Mouse (Mus musculus) myocyte (in vitro differentiated cells): ENCODE results near the gene Gm20388. TPM values are rescaled to one million over a fixed set of nuclear protein-coding genes. Genes with fewer than 3 reads are reported as not detected.

Experiments
- H3K27me3 ChIP-seq: one replicate; pipeline ENCODE4 v1.6.1; 2011; ENCODE audit not compliant: control insufficient read depth, insufficient read depth, insufficient read length
- H3K36me3 ChIP-seq: one replicate; pipeline ENCODE4 v1.6.1; 2011; ENCODE audit not compliant: control insufficient read depth, insufficient read depth
- H3K4me2 ChIP-seq: one replicate; pipeline ENCODE4 v1.6.1; 2011; ENCODE audit warnings: low read depth, control low read depth
- H3K4me3 ChIP-seq: one replicate; pipeline ENCODE4 v1.5.1; 2011; ENCODE audit warnings: mild to moderate bottlenecking, control low read depth, moderate library complexity
- H3K79me2 ChIP-seq: one replicate; pipeline ENCODE4 v1.6.1; 2011; ENCODE audit not compliant: control insufficient read depth, insufficient read depth
- H3ac ChIP-seq: one replicate; pipeline ENCODE4 v1.6.1; 2011; ENCODE audit not compliant: control insufficient read depth, insufficient read length
- CEBPB ChIP-seq: IDR thresholded peaks from 2 replicates; pipeline ENCODE4 v1.6.1; 2011; ENCODE audit warnings: mild to moderate bottlenecking, moderate library complexity; ENCODE audit not compliant: poor library complexity, insufficient read depth, severe bottlenecking
- E2F4 ChIP-seq: IDR thresholded peaks from one replicate; pipeline ENCODE4 v1.6.1; 2011; ENCODE audit warnings: mild to moderate bottlenecking, control low read depth, moderate library complexity; ENCODE audit not compliant: insufficient read depth
- MAX ChIP-seq: IDR thresholded peaks from one replicate; pipeline ENCODE4 v1.6.1; 2011; ENCODE audit warnings: low read depth, mild to moderate bottlenecking, control low read depth
- MYOD1 ChIP-seq, 3 experiments: IDR thresholded peaks; one replicate each; pipeline ENCODE4 v1.6.1; 2011; ENCODE audit warnings: control low read depth in 2 of 3, low read depth in 2 of 3, mild to moderate bottlenecking in 2 of 3, moderate library complexity in 1 of 3; ENCODE audit not compliant: insufficient read length in 2 of 3, control insufficient read depth in 1 of 3
- MYOG ChIP-seq, 3 experiments: IDR thresholded peaks; one replicate each; pipeline ENCODE4 v1.6.1; 2011; ENCODE audit warnings: control low read depth in 2 of 3, low read depth in 2 of 3, mild to moderate bottlenecking in 2 of 3; ENCODE audit not compliant: insufficient read length in 2 of 3, control insufficient read depth in 1 of 3, insufficient read depth in 1 of 3
- POLR2A ChIP-seq: IDR thresholded peaks from one replicate; pipeline ENCODE4 v1.6.1; 2011; ENCODE audit warnings: low read depth, mild to moderate bottlenecking, control low read depth, moderate library complexity; ENCODE audit not compliant: insufficient read length
- POLR2AphosphoS2 ChIP-seq: IDR thresholded peaks from one replicate; pipeline ENCODE4 v1.6.1; 2011; ENCODE audit warnings: low read depth, control low read depth; ENCODE audit not compliant: insufficient read length
- REST ChIP-seq: IDR thresholded peaks from one replicate; pipeline ENCODE4 v1.6.1; 2011; ENCODE audit warnings: mild to moderate bottlenecking, control low read depth, moderate library complexity; ENCODE audit not compliant: insufficient read depth, insufficient read length
- SRF ChIP-seq: IDR thresholded peaks from one replicate; pipeline ENCODE4 v1.6.1; 2011; ENCODE audit warnings: low read depth; ENCODE audit not compliant: control insufficient read depth, insufficient read length
- TCF12 ChIP-seq: IDR thresholded peaks from one replicate; pipeline ENCODE4 v1.6.1; 2011; ENCODE audit warnings: mild to moderate bottlenecking, control low read depth; ENCODE audit not compliant: poor library complexity, insufficient read depth, severe bottlenecking
- TCF3 ChIP-seq: IDR thresholded peaks from one replicate; pipeline ENCODE4 v1.6.1; 2011; ENCODE audit warnings: low read depth, control low read depth; ENCODE audit not compliant: insufficient read length
- USF1 ChIP-seq: IDR thresholded peaks from one replicate; pipeline ENCODE4 v1.6.1; 2011; ENCODE audit warnings: low read depth, mild to moderate bottlenecking, control low read depth, moderate library complexity
- polyA plus RNA-seq: library from polyadenylated mRNA; unstranded; fragments of >200 nt; fragmentation: generic; extraction: Trizol; gene quantifications from one replicate; pipeline ENCODE4 v1.2.1, GENCODE M21; 2012; ENCODE audit warnings: missing spikeins

Gene Gm20388
- polyA plus RNA-seq, 1 experiment = 15.3 TPM

- H3K79me2 ChIP-seq = no peaks in the 10 kb centered on the region
- no peak overlapping the region for H3ac ChIP-seq
- TF ChIP-seq POLR2A (no peak), TCF3 (no peak), E2F4 (no peak), MYOG (IDR thresholded peaks at IDR 0.05; ENCODE audit: control insufficient read depth in 1 of 3, insufficient read depth in 1 of 3, insufficient read length in 2 of 3, low read depth in 2 of 3) (no peak), MYOD1 (IDR thresholded peaks at IDR 0.05; ENCODE audit: control insufficient read depth in 1 of 3, insufficient read length in 2 of 3, low read depth in 2 of 3) (no peak), MAX (no peak), SRF (no peak), TCF12 (no peak), CEBPB (no peak), POLR2AphosphoS2 (no peak), USF1 (no peak), REST (no peak)
- H3K4me3 ChIP-seq = no peak overlapping the region
- H3K4me2 ChIP-seq = no peak overlapping the region
- H3K36me3 ChIP-seq = no peaks in the 10 kb centered on the region
- no peaks in the 10 kb centered on the region for H3K27me3 ChIP-seq
Measured at GRCm38 (mm10) chr8:123874324-123874723, 3963.7 kb downstream of the Gm20388 start.

GRCm38 (mm10) chr8:123877865-123878264 lies 3967.2 kb downstream of the Gm20388 start:
- no peaks in the 10 kb centered on the region for H3K36me3 ChIP-seq
- no peaks in the 10 kb centered on the region for H3K27me3 ChIP-seq
- H3K4me3 ChIP-seq = no peak overlapping the region
- H3ac ChIP-seq = no peak overlapping the region
- H3K4me2 ChIP-seq = peak overlapping the region; percentile 14
- TF ChIP-seq REST (no peak), POLR2AphosphoS2 (no peak), MAX (no peak), SRF (no peak), POLR2A (no peak), CEBPB (no peak), TCF12 (peak; percentile 79), MYOG (IDR thresholded peaks at IDR 0.05; ENCODE audit: control insufficient read depth in 1 of 3, insufficient read depth in 1 of 3, insufficient read length in 2 of 3, low read depth in 2 of 3) (peak in 1 of 3 experiments; percentile 89), MYOD1 (IDR thresholded peaks at IDR 0.05; ENCODE audit: control insufficient read depth in 1 of 3, insufficient read length in 2 of 3, low read depth in 2 of 3) (peak in 2 of 3 experiments; percentile 50 to 68), E2F4 (no peak), TCF3 (no peak), USF1 (no peak)
- H3K79me2 ChIP-seq = no peaks in the 10 kb centered on the region

- TF ChIP-seq POLR2AphosphoS2 (no peak), CEBPB (no peak), SRF (no peak), E2F4 (no peak), REST (no peak), USF1 (no peak), MYOG (IDR thresholded peaks at IDR 0.05; ENCODE audit: control insufficient read depth in 1 of 3, insufficient read depth in 1 of 3, insufficient read length in 2 of 3, low read depth in 2 of 3) (no peak), POLR2A (no peak), MYOD1 (IDR thresholded peaks at IDR 0.05; ENCODE audit: control insufficient read depth in 1 of 3, insufficient read length in 2 of 3, low read depth in 2 of 3) (no peak), TCF12 (no peak), TCF3 (no peak), MAX (no peak)
- no peaks in the 10 kb centered on the region for H3K79me2 ChIP-seq
- H3ac ChIP-seq = no peak overlapping the region
- H3K4me3 ChIP-seq = no peak overlapping the region
- no peak overlapping the region for H3K4me2 ChIP-seq
- H3K27me3 ChIP-seq = no peaks in the 10 kb centered on the region
- no peaks in the 10 kb centered on the region for H3K36me3 ChIP-seq
Measured at GRCm38 (mm10) chr8:123880271-123880670, 3969.6 kb downstream of the Gm20388 start.

GRCm38 (mm10) chr8:123880821-123881350 lies 3970.2 kb downstream of the Gm20388 start:
- Histone ChIP-seq H3ac (no peak overlapping the region), H3K36me3 (no peaks in the 10 kb centered on the region), H3K27me3 (no peaks in the 10 kb centered on the region), H3K79me2 (no peaks in the 10 kb centered on the region), H3K4me2 (no peak overlapping the region), H3K4me3 (no peak overlapping the region)
- TF ChIP-seq POLR2AphosphoS2 = no peak
- no peak for TF ChIP-seq REST
- no peak for TF ChIP-seq TCF3
- TF ChIP-seq USF1 = no peak
- TF ChIP-seq TCF12 = no peak
- TF ChIP-seq SRF = no peak

- H3K36me3 ChIP-seq = no peaks in the 10 kb centered on the region
- no peak for TF ChIP-seq E2F4
- TF ChIP-seq POLR2A = peak; percentile 12
- no peak for TF ChIP-seq USF1
- no peak for TF ChIP-seq TCF12
- TF ChIP-seq SRF = no peak
- TF ChIP-seq MYOD1 (IDR thresholded peaks at IDR 0.05; ENCODE audit: control insufficient read depth in 1 of 3, insufficient read length in 2 of 3, low read depth in 2 of 3) = peak in 2 of 3 experiments; percentile 55 to 82
- no peak for TF ChIP-seq POLR2AphosphoS2
- no peak for TF ChIP-seq TCF3
- peak in 1 of 3 experiments; percentile 77 for TF ChIP-seq MYOG (IDR thresholded peaks at IDR 0.05; ENCODE audit: control insufficient read depth in 1 of 3, insufficient read depth in 1 of 3, insufficient read length in 2 of 3, low read depth in 2 of 3)
- TF ChIP-seq CEBPB = no peak
- no peak for TF ChIP-seq MAX
- no peaks in the 10 kb centered on the region for H3K79me2 ChIP-seq
- H3ac ChIP-seq = no peak overlapping the region
- peak overlapping the region; percentile 46 for H3K4me2 ChIP-seq
- H3K27me3 ChIP-seq = no peaks in the 10 kb centered on the region
- H3K4me3 ChIP-seq = no peak overlapping the region
Measured at GRCm38 (mm10) chr8:123882412-123882811, 3971.8 kb downstream of the Gm20388 start.
